9 mouse cellular contexts compared by ENCODE assay signal in the genomic region with DNA sequence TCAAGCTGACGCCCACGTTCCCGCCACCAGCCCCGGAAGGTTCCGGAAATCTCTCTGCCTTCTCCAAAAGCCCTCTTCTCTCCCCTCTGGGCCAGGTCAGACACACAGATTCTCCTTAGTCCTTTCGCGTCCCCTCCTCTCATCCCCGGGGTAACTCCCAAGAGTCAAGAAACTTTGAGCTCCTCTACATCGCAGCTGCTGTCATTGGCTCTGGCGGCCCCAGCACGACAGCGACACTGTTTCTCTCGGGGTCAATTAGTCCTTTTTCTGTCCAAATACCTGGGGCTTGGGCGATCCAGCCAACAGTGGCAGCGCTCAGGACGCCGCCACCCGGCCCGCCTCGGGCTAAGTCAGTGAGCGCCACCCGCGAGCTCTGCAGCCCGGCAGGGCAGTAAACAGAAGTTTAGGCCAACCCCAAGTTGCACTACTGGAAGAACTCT. TPM values are rescaled to one million over a fixed set of nuclear protein-coding genes. Genes with fewer than 3 reads are reported as not detected.
DNase-seq lines count a peak whose midpoint lies in the region; TF ChIP-seq lines count a peak whose summit lies in the region.
"Had no signal": no experiment of that assay in that cellular context is flagged by ENCODE, and none has a peak within 500 bp of the region (broad histone marks: within the 10 kb centered on the region; RNA-seq: fewer than 3 reads in every experiment).

No protein-coding gene starts in this region.

- H3K4me3 ChIP-seq in kidney, adult 2 months (ENCODE audit: insufficient read depth, low read depth, low read length), result peak overlapping the region; percentile 61
- H3K4me3 ChIP-seq in myocyte, result no peak overlapping the region

- H3K27ac ChIP-seq in kidney, adult 2 months (ENCODE audit: insufficient read depth, low read depth, low read length), result peak overlapping the region; percentile 87

- WGBS in kidney, adult 2 months, result under 1% methylated on average over 24 of the region's 24 CpGs

- no peak for TF ChIP-seq POLR2A in kidney, adult 2 months (IDR thresholded peaks at IDR 0.05; ENCODE audit: low read depth, low read length)
- TF ChIP-seq POLR2A in myocyte (IDR thresholded peaks at IDR 0.05; ENCODE audit: insufficient read length, low read depth), result no peak

- DNase-seq in adrenal gland, postnatal 14 days, result peak; percentile 47
- peak; percentile 41 for DNase-seq in cerebellum, adult 8-10 months
- DNase-seq in gastrocnemius, postnatal 4 days (ENCODE audit: low spot score in 2 of 2), result peak; percentile 20 to 27
- peak; percentile 71 for DNase-seq in kidney, adult 2 months
- peak; percentile 3 for DNase-seq in liver
- DNase-seq in thymus, postnatal 0 days (ENCODE audit: low spot score), result no peak

- no peak overlapping the region for H3ac ChIP-seq in myocyte (ENCODE audit: control insufficient read depth, insufficient read length)

- no peaks in the 10 kb centered on the region for H3K79me2 ChIP-seq in myocyte (ENCODE audit: control insufficient read depth, insufficient read depth)

- no peak for TF ChIP-seq CTCF in kidney, adult 2 months (conservative IDR thresholded peaks at IDR 0.05; ENCODE audit: insufficient read depth, insufficient read length, low read depth, low read length)

- H3K4me2 ChIP-seq in myocyte (ENCODE audit: low read depth), result peak overlapping the region; percentile 61

- H3K27me3 ChIP-seq in kidney, adult 2 months (replicated peaks; ENCODE audit: control insufficient read depth, insufficient read depth, low read length), result no peaks in the 10 kb centered on the region
- H3K27me3 ChIP-seq in myocyte (ENCODE audit: control insufficient read depth, insufficient read depth, insufficient read length), result peaks cover 33% of the 10 kb centered on the region

- H3K4me1 ChIP-seq in kidney, adult 2 months (ENCODE audit: control insufficient read depth, insufficient read depth, low read length), result no peaks in the 10 kb centered on the region; the same call in 1 of the 2 replicates

- no peaks in the 10 kb centered on the region for H3K36me3 ChIP-seq in kidney, adult 2 months (ENCODE audit: control insufficient read depth, insufficient read depth, low read length)
- H3K36me3 ChIP-seq in myocyte (ENCODE audit: control insufficient read depth, insufficient read depth), result no peaks in the 10 kb centered on the region

TF ChIP-seq in myocyte, 11 proteins besides CTCF, POLR2A, EP300 and RAD21:
- no peak for TF ChIP-seq TCF12 (IDR thresholded peaks at IDR 0.05; ENCODE audit: insufficient read depth, poor library complexity, severe bottlenecking)
- TF ChIP-seq SRF (IDR thresholded peaks at IDR 0.05; ENCODE audit: control insufficient read depth, insufficient read length, low read depth), result no peak
- TF ChIP-seq USF1 (IDR thresholded peaks at IDR 0.05; ENCODE audit: low read depth), result no peak
- TF ChIP-seq E2F4 (IDR thresholded peaks at IDR 0.05; ENCODE audit: insufficient read depth), result no peak
- no peak for TF ChIP-seq REST (IDR thresholded peaks at IDR 0.05; ENCODE audit: insufficient read depth, insufficient read length)
- TF ChIP-seq MYOG (IDR thresholded peaks at IDR 0.05; ENCODE audit: control insufficient read depth in 1 of 3, insufficient read depth in 1 of 3, insufficient read length in 2 of 3, low read depth in 2 of 3), result no peak
- no peak for TF ChIP-seq MYOD1 (IDR thresholded peaks at IDR 0.05; ENCODE audit: control insufficient read depth in 1 of 3, insufficient read length in 2 of 3, low read depth in 2 of 3)
- no peak for TF ChIP-seq MAX (IDR thresholded peaks at IDR 0.05; ENCODE audit: low read depth)

RNA-seq across cellular contexts. Expression of gene Erbb4, which starts 1.5 kb away (rescaled TPM):
- 0.59 and 0.60 TPM in 2 replicates for total RNA-seq in adrenal gland, postnatal 14 days (2021)
- 1 to 10 TPM; 6.8 to 7.1 TPM for total RNA-seq in gastrocnemius, postnatal 4 days (2021)
- 1.8 and 1.9 TPM in 2 replicates for polyA plus RNA-seq in kidney, adult 2 months (2012; rRNA removed)
- not detected for polyA plus RNA-seq in myocyte (2012; fragmentation: generic; extraction: Trizol)
- 0.04 TPM in 1 of 2 replicates, not detected in the other for polyA plus RNA-seq in thymus, postnatal 0 days (2015; fragmentation: Nextera tagmentation; extraction: Ambion mirVana)
- total RNA-seq: common myeloid progenitor, adult 5-6 weeks; neutrophil, adult 5-6 weeks had no signal
